Mouse (Mus musculus) neural tube, embryonic 13.5 days (tissue): ENCODE data around the gene Rps6kc1. TPM values are rescaled to one million over a fixed set of nuclear protein-coding genes. Genes with fewer than 3 reads are reported as not detected.

Experiments used
- ATAC-seq: fragments of 200-750 bp; cut with Nextera tagmentation; 2 replicates; pipeline ENCODE4 v1.8.0; 2017; ENCODE audit warnings: low read depth, mild to moderate bottlenecking, moderate TSS enrichment, moderate library complexity
- H3K27ac ChIP-seq: fragments of 300-500 bp; sonication (generic); replicated peaks from 2 replicates; pipeline ENCODE4 v1.5.1; 2015; ENCODE audit warnings: moderate library complexity, mild to moderate bottlenecking, inconsistent platforms
- H3K27me3 ChIP-seq: fragments of 300-500 bp; sonication (generic); 2 replicates; pipeline ENCODE4 v1.6.1; 2015; ENCODE audit warnings: mild to moderate bottlenecking, inconsistent platforms
- H3K36me3 ChIP-seq: fragments of 300-500 bp; sonication (generic); 2 replicates; pipeline ENCODE4 v1.6.1; 2015; ENCODE audit warnings: mild to moderate bottlenecking, inconsistent platforms
- H3K4me1 ChIP-seq: fragments of 300-500 bp; sonication (generic); replicated peaks from 2 replicates; pipeline ENCODE4 v1.6.1; 2015; ENCODE audit warnings: inconsistent platforms
- H3K4me2 ChIP-seq: fragments of 300-500 bp; sonication (generic); 2 replicates; pipeline ENCODE4 v1.6.1; 2015; ENCODE audit warnings: inconsistent platforms, mild to moderate bottlenecking, moderate library complexity
- H3K4me3 ChIP-seq: fragments of 300-500 bp; sonication (generic); 2 replicates; pipeline ENCODE4 v1.5.1; 2015; ENCODE audit warnings: mild to moderate bottlenecking, inconsistent platforms
- H3K9ac ChIP-seq: fragments of 300-500 bp; sonication (generic); 2 replicates; pipeline ENCODE4 v1.6.1; 2015; ENCODE audit warnings: moderate library complexity, mild to moderate bottlenecking, inconsistent platforms
- H3K9me3 ChIP-seq: fragments of 300-500 bp; sonication (generic); 2 replicates; pipeline ENCODE4 v1.6.1; 2016; ENCODE audit warnings: inconsistent platforms
- WGBS: fragments of 180-500 bp; shearing (Covaris S2); methylation state at CpG from one replicate; pipeline ENCODE4 v1.1.7; 2015; 5-methylcytosine and 5-hydroxymethylcytosine counted together
- polyA plus RNA-seq: library from polyadenylated mRNA; unstranded; fragments of >200 nt; fragmentation: Nextera tagmentation; extraction: Ambion mirVana; gene quantifications from 2 replicates; pipeline ENCODE4 v1.2.1, GENCODE M21; 2015

The Rps6kc1 gene
- polyA plus RNA-seq, 1 experiment from 2014 or later: 26.9 TPM

- no peaks in the 10 kb centered on the region for H3K9me3 ChIP-seq
- no peak overlapping the region for H3K9ac ChIP-seq
- H3K4me1 ChIP-seq: peaks cover 8% of the 10 kb centered on the region
- no peak for ATAC-seq
- WGBS: 73% methylated on average over 6 of the region's 6 CpGs
- H3K36me3 ChIP-seq: 0 out of 2 replicates have a peak, but pooled peaks cover 11% of the 10 kb centered on the region
- H3K4me3 ChIP-seq: no peak overlapping the region
- H3K4me2 ChIP-seq: no peak overlapping the region
- H3K27me3 ChIP-seq: no peaks in the 10 kb centered on the region
- H3K27ac ChIP-seq: no peak overlapping the region
Observed at GRCm38 (mm10) chr1:190790720-190791119, 120.8 kb downstream of the Rps6kc1 start.

- Histone ChIP-seq H3K27ac (0 out of 2 replicates have a peak overlapping the region, but pooled peaks have one; percentile 18), H3K4me2 (no peak overlapping the region), H3K4me3 (no peak overlapping the region), H3K27me3 (no peaks in the 10 kb centered on the region), H3K9me3 (no peaks in the 10 kb centered on the region), H3K9ac (no peak overlapping the region), H3K4me1 (no peaks in the 10 kb centered on the region), H3K36me3 (peaks cover 44% of the 10 kb centered on the region)
- no peak for ATAC-seq
- WGBS: 70% methylated on average over 6 of the region's 6 CpGs
Observed at GRCm38 (mm10) chr1:190777660-190778059, 133.9 kb downstream of the Rps6kc1 start.

- Histone ChIP-seq H3K4me2 (no peak overlapping the region), H3K9me3 (no peaks in the 10 kb centered on the region), H3K4me3 (no peak overlapping the region), H3K36me3 (peaks cover 40% of the 10 kb centered on the region), H3K4me1 (no peaks in the 10 kb centered on the region), H3K27me3 (no peaks in the 10 kb centered on the region), H3K9ac (no peak overlapping the region), H3K27ac (no peak overlapping the region)
- no peak for ATAC-seq
- 91% methylated on average over 9 of the region's 9 CpGs for WGBS
Observed at GRCm38 (mm10) chr1:190776260-190776659, 135.3 kb downstream of the Rps6kc1 start.

GRCm38 (mm10) chr1:190772088-190772885 lies 139.3 kb downstream of the Rps6kc1 start:
- no peaks in the 10 kb centered on the region for H3K4me1 ChIP-seq
- H3K36me3 ChIP-seq: peaks cover 28% of the 10 kb centered on the region
- H3K9ac ChIP-seq: no peak overlapping the region
- no peak overlapping the region for H3K4me3 ChIP-seq
- no peak overlapping the region for H3K4me2 ChIP-seq
- H3K27me3 ChIP-seq: no peaks in the 10 kb centered on the region
- no peak overlapping the region for H3K27ac ChIP-seq
- 86% methylated on average over 13 of the region's 13 CpGs for WGBS
- H3K9me3 ChIP-seq: no peaks in the 10 kb centered on the region
- no peak for ATAC-seq

GRCm38 (mm10) chr1:190769748-190770147 lies 141.8 kb downstream of the Rps6kc1 start:
- Histone ChIP-seq H3K4me2 (no peak overlapping the region), H3K27me3 (no peaks in the 10 kb centered on the region), H3K27ac (no peak overlapping the region), H3K9ac (no peak overlapping the region), H3K4me3 (no peak overlapping the region), H3K9me3 (no peaks in the 10 kb centered on the region; the same call in 1 of the 2 replicates), H3K36me3 (peaks cover 10% of the 10 kb centered on the region; the same call in 1 of the 2 replicates), H3K4me1 (no peaks in the 10 kb centered on the region)
- ATAC-seq: no peak
- WGBS: 73% methylated on average over 7 of the region's 7 CpGs

GRCm38 (mm10) chr1:190768307-190768706 lies 143.3 kb downstream of the Rps6kc1 start:
- no peak for ATAC-seq
- WGBS: 61% methylated on average over 1 of the region's 1 CpGs
- no peaks in the 10 kb centered on the region; the same call in 1 of the 2 replicates for H3K9me3 ChIP-seq
- no peak overlapping the region for H3K9ac ChIP-seq
- H3K4me3 ChIP-seq: no peak overlapping the region
- no peaks in the 10 kb centered on the region for H3K4me1 ChIP-seq
- no peaks in the 10 kb centered on the region for H3K27me3 ChIP-seq
- H3K36me3 ChIP-seq: peaks cover 7% of the 10 kb centered on the region; the same call in 1 of the 2 replicates
- H3K4me2 ChIP-seq: no peak overlapping the region
- H3K27ac ChIP-seq: no peak overlapping the region

GRCm38 (mm10) chr1:190767621-190768020 lies 143.9 kb downstream of the Rps6kc1 start:
- Histone ChIP-seq H3K27me3 (no peaks in the 10 kb centered on the region), H3K4me3 (no peak overlapping the region), H3K4me1 (no peaks in the 10 kb centered on the region), H3K4me2 (no peak overlapping the region), H3K27ac (no peak overlapping the region), H3K36me3 (no peaks in the 10 kb centered on the region), H3K9me3 (no peaks in the 10 kb centered on the region; the same call in 1 of the 2 replicates), H3K9ac (no peak overlapping the region)
- WGBS: 61% methylated on average over 8 of the region's 8 CpGs
- ATAC-seq: no peak

GRCm38 (mm10) chr1:190766800-190767199 lies 144.8 kb downstream of the Rps6kc1 start:
- Histone ChIP-seq H3K9me3 (no peaks in the 10 kb centered on the region; the same call in 1 of the 2 replicates), H3K27me3 (no peaks in the 10 kb centered on the region), H3K9ac (no peak overlapping the region), H3K4me3 (no peak overlapping the region), H3K27ac (no peak overlapping the region), H3K36me3 (no peaks in the 10 kb centered on the region), H3K4me2 (no peak overlapping the region), H3K4me1 (no peaks in the 10 kb centered on the region)
- ATAC-seq: no peak
- 98% methylated on average over 2 of the region's 2 CpGs for WGBS

GRCm38 (mm10) chr1:190763756-190764155 lies 147.8 kb downstream of the Rps6kc1 start:
- peak overlapping the region; percentile 66 for H3K27ac ChIP-seq
- WGBS: 77% methylated on average over 10 of the region's 10 CpGs
- no peaks in the 10 kb centered on the region; the same call in 1 of the 2 replicates for H3K9me3 ChIP-seq
- no peaks in the 10 kb centered on the region for H3K4me1 ChIP-seq
- 0 out of 2 replicates have a peak overlapping the region, but pooled peaks have one; percentile 5 for H3K9ac ChIP-seq
- H3K36me3 ChIP-seq: no peaks in the 10 kb centered on the region
- no peaks in the 10 kb centered on the region for H3K27me3 ChIP-seq
- no peak for ATAC-seq
- H3K4me2 ChIP-seq: no peak overlapping the region
- H3K4me3 ChIP-seq: no peak overlapping the region

- H3K9me3 ChIP-seq: no peaks in the 10 kb centered on the region; the same call in 1 of the 2 replicates
- no peaks in the 10 kb centered on the region for H3K36me3 ChIP-seq
- WGBS: 40% methylated on average over 5 of the region's 5 CpGs
- 0 out of 2 replicates have a peak, but pooled peaks have one; percentile 16 for ATAC-seq
- no peaks in the 10 kb centered on the region for H3K27me3 ChIP-seq
- no peak overlapping the region for H3K27ac ChIP-seq
- H3K4me2 ChIP-seq: no peak overlapping the region
- H3K4me3 ChIP-seq: no peak overlapping the region
- peaks cover 10% of the 10 kb centered on the region; the same call in 1 of the 2 replicates for H3K4me1 ChIP-seq
- no peak overlapping the region for H3K9ac ChIP-seq
Observed at GRCm38 (mm10) chr1:190761786-190762185, 149.8 kb downstream of the Rps6kc1 start.

GRCm38 (mm10) chr1:190757899-190758298 lies 153.7 kb downstream of the Rps6kc1 start:
- Histone ChIP-seq H3K9me3 (no peaks in the 10 kb centered on the region), H3K9ac (no peak overlapping the region), H3K27ac (no peak overlapping the region), H3K27me3 (no peaks in the 10 kb centered on the region), H3K4me2 (no peak overlapping the region), H3K36me3 (no peaks in the 10 kb centered on the region), H3K4me1 (peaks cover 10% of the 10 kb centered on the region; the same call in 1 of the 2 replicates), H3K4me3 (no peak overlapping the region)
- WGBS: 60% methylated on average over 8 of the region's 8 CpGs
- ATAC-seq: no peak

GRCm38 (mm10) chr1:190751794-190752570 lies 159.6 kb downstream of the Rps6kc1 start:
- H3K4me3 ChIP-seq: no peak overlapping the region
- WGBS: 54% methylated on average over 8 of the region's 8 CpGs
- no peaks in the 10 kb centered on the region for H3K4me1 ChIP-seq
- H3K27ac ChIP-seq: no peak overlapping the region
- no peak for ATAC-seq
- H3K9me3 ChIP-seq: 0 out of 2 replicates have a peak, but pooled peaks cover 3% of the 10 kb centered on the region
- H3K9ac ChIP-seq: no peak overlapping the region
- H3K4me2 ChIP-seq: no peak overlapping the region
- no peaks in the 10 kb centered on the region for H3K36me3 ChIP-seq
- H3K27me3 ChIP-seq: no peaks in the 10 kb centered on the region
